Mouse (Mus musculus) spleen, embryonic (tissue): ENCODE data around the gene Acvr1.

Source experiments
- CTCF ChIA-PET: fragments of 350-600 bp; sonication (Branson Sonifier 250); formaldehyde crosslinking; loops from one replicate; lab custom pipeline; 2022; lab: Charles Lee

Gene Acvr1

GRCm38 (mm10) chr2:58479536-58479935, 87.4 kb downstream of the Acvr1 start:
- CTCF ChIA-PET = interaction anchor here (0.7 kb wide), 1 partner anchor 60 kb away, joined by 26 read pairs; no protein-coding TSS in a partner anchor

- CTCF ChIA-PET = no interaction called here
Measured at GRCm38 (mm10) chr2:58478144-58478543, 88.8 kb downstream of the Acvr1 start.

GRCm38 (mm10) chr2:58476956-58477715, 89.8 kb downstream of the Acvr1 start:
- CTCF ChIA-PET = no interaction called here

GRCm38 (mm10) chr2:58475578-58475977, 91.4 kb downstream of the Acvr1 start:
- CTCF ChIA-PET = no interaction called here

GRCm38 (mm10) chr2:58470290-58470689, 96.7 kb downstream of the Acvr1 start:
- CTCF ChIA-PET = no interaction called here

DNA sequence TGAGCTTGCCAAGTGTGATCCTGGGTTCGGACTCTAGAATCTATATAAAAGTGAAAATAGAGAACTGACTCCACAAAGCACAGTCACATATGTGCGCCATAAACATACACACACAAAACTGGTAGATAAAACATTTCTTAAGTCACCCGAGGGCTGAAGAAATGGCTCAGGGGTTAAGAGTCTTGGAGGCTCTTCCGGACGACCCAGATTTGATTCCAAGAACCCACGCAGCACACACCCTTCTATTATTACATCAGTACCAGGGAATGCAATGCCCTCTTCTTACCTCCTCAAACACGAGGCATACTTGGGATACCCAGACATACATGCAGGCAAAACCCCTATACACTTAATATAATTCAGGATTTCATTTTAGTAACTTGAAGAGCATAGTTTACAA, 97.1 kb downstream of the Acvr1 start, which contains the start of gene Gm17409:
TSS of gene Gm17409 (plus strand) at position 301 of the 400 bp plus-strand sequence.
- CTCF ChIA-PET = no interaction called here

DNA sequence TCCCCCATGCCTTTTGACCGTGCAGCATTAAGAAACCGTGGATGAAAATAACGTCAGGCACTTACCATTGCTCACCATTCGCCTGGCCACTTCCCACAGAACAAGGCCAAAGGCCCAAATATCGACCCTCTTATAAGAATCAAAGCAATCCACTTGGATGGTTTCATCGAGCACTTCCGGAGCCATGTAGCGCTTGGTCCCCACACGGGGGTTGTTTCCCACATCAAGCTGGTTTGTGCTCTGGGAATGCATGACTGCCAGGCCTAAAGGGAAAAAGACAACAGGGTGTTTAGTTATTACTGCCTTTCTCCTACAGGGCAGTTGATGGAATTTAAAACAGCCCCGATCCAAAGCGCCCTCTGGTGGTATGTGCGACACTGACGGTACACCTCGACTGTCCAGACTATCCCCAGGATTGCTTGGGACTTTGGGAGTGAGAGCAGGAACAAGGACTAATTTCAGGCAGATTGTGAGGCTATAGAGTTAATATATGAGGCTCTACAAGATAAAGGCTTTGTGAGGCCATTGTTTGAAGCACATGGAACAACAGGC, 108.1 kb downstream of the Acvr1 start:
- CTCF ChIA-PET = no interaction called here

- CTCF ChIA-PET = no interaction called here
Measured at GRCm38 (mm10) chr2:58457488-58457865, 109.5 kb downstream of the Acvr1 start.

DNA sequence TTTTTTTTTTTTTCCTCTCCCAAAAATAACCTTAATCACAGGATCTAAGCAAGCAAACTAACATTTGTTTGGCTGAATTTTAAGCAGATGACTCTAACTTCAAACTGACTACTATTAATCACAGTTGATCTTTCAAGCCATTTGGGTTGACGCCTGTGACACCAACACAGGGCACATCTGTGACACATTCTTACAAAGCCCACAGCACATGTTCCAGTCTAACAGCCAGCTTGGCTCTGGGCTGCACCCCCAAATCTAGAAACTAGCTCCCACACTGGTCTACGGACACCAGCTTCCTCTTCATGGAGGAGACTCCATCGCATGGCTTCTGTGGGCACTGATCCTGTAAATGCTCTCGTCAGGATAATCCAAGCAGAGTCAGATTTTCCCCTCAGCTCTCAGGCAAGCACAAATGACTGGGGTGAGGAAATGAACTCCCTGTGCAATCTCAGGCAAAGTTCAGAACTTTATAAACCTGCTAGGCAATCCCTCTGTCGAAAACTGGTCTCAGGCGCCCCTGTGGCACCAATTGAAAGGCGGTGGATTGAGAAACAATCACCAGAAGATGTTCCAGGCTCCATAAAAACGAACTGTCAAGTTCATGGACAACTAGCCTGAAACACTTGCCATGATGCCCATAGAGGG, 110.0 kb downstream of the Acvr1 start:
- CTCF ChIA-PET = no interaction called here

DNA sequence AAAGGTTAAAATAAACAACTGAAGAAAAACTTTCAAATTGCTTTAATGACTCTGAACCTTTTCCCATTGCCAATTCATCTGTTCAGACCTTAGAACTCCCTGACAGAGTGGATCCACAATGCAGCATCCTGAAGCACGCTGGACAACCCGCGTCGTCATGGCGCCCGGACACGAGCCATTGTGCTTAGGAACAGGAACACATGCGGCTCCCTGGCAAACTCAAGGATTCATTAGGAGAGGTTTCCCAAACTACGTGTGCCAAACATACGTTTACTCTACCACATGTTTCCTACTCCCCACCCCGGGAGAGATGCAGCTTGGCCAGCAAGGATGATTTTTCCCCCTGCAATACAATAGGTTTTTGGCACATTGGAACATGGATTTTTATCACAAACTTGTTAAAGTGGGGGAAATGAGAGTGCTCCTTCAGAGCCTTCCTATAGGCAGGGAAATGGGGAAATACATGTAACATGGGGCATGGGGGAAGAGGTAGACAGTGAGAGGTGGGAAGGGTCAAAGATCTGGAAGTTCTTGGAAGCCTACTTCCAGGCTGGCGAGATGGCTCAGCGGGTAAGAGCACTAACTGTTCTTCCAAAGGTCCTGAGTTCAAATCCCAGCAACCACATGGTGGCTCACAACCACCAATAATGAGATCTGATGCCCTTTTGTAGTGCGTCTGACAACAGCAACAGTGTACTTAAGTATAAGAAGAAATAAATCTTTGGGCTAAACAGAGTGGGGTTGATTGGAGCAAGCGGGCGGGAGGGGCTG, 112.7 kb downstream of the Acvr1 start:
- CTCF ChIA-PET = no interaction called here

DNA sequence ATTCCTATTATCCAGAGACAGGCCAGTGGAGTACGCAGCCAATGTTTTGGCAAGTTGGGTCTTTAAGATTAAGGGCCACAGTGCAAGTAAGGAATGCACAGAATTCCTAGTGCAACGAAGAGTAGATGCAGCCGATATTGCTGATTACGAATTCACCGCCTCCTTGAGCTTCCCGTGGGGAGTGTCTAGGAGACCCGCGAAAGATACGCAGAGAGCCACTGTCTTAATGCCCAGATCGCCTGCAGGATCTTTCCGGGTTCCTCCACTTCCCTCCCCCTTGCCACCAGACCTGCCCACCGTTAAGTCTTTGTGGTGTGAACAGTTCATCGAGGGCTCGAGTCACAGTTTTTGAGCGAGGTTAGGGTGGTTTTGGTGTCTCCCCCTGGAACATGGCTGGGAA, 120.0 kb downstream of the Acvr1 start:
- CTCF ChIA-PET = interaction anchor here (0.7 kb wide), 1 partner anchor 19 kb away, joined by 5 read pairs; no protein-coding TSS in a partner anchor

- CTCF ChIA-PET = no interaction called here
Measured at GRCm38 (mm10) chr2:58443163-58443562, 123.8 kb downstream of the Acvr1 start.

DNA sequence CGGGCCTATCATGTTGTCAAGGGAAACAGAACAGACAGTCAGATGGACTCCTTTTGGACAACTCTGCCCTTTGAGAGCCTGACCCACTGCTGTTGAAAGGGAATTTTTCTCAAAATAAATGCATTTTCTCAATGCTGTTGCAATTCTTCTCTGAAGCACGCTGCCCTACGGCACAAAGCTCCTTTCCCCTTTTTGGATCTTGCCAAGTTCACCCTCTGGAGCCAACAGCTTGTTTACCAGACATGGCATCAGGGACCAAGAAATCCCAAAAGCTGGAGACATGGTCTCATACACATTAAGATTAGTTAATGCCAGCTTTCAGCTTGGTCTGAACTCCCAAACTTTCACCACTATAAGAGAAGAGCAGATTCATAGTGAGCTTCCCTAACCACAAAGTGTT, 130.0 kb downstream of the Acvr1 start:
- CTCF ChIA-PET = interaction anchor here (0.6 kb wide), 1 partner anchor 1003 kb away, joined by 4 read pairs; no protein-coding TSS in a partner anchor

GRCm38 (mm10) chr2:58435507-58435906, 131.4 kb downstream of the Acvr1 start:
- CTCF ChIA-PET = no interaction called here

- CTCF ChIA-PET = no interaction called here
Measured at GRCm38 (mm10) chr2:58434438-58434837, 132.5 kb downstream of the Acvr1 start.

- CTCF ChIA-PET = interaction anchor here (0.9 kb wide), 1 partner anchor 10 kb away, joined by 3 read pairs; no protein-coding TSS in a partner anchor
Measured at GRCm38 (mm10) chr2:58433317-58433716, 133.6 kb downstream of the Acvr1 start.

GRCm38 (mm10) chr2:58432211-58432610, 134.7 kb downstream of the Acvr1 start:
- CTCF ChIA-PET = no interaction called here

DNA sequence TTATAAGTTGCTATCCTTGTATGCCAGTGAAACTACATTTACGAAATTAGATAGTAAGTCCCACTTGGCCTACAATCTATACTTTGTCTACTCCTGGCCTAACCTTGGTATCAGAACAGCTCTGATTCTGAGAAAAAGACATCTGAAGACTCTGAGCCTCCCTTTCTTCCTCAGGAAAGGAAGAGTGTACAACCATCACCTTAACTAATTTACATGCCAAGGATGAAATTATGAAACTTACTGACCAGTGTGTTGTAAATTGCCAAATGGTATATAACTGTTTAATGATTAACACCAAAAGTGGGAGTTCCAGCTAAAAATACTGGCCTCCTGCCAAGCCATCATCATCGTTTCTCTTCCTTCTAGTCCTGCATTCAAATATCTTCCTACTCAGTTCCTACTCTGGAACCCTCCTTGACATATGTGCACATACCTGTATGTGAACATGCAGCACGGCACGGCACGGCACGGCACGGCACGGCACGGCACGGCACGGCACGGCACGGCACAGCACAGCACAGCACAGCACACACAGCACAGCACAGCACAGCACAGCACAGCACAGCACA, 141.4 kb downstream of the Acvr1 start:
- CTCF ChIA-PET = no interaction called here

DNA sequence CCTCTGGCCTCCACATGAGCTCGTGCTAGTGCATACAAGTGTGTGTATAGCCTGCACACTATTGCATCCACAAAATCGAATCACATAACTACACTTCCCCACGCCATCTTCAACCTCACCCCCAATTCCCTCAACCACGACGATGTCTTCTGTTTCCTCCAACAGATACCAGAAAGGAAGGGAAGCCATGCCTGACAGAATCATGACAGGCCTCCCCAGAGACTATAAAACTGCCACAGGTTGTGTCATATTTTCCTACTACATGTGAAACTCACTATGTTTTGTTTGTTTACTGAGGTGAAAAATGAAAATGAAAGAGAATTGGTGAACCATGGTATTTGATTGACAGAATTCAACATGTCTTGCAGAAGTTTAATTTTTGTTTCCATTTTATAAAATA, 143.6 kb downstream of the Acvr1 start:
- CTCF ChIA-PET = interaction anchor here (0.7 kb wide), 1 partner anchor 10 kb away, joined by 3 read pairs; no protein-coding TSS in a partner anchor

DNA sequence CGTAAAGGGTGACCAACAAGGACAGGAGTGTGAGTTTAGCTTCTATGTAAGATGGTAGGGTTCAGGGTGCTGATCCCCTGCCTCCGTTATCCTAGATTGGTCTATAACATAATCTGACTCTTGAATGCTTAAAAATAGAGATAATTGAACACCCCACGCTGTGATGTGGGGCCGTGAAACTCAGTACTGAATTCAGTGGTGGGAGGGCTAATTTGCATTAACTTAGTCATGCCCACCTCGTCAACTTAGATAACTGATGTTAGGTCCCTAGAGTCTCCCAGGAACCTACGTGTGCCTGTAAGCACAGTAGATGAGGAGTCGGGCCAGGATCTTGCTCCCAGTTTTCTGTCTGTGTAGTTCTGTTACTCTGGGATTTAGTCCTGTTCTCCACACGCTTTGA, 147.4 kb downstream of the Acvr1 start:
- CTCF ChIA-PET = interaction anchor here (0.6 kb wide), 1 partner anchor 60 kb away, joined by 26 read pairs; no protein-coding TSS in a partner anchor

GRCm38 (mm10) chr2:58418109-58418508, 148.8 kb downstream of the Acvr1 start:
- CTCF ChIA-PET = no interaction called here
